In genomic region chr3:9448541-9448940, GRCm38 (mm10) we compare ENCODE assay signal across 20 mouse cellular contexts.
DNase-seq lines count a peak whose midpoint lies in the region; ATAC-seq and TF ChIP-seq lines count a peak whose summit lies in the region.
"Had no signal": no experiment of that assay in that cellular context is flagged by ENCODE, and none has a peak within 500 bp of the region (broad histone marks: within the 10 kb centered on the region; RNA-seq: fewer than 3 reads in every experiment).

No protein-coding gene starts in this region.

- 97% methylated on average over 5 of the region's 5 CpGs for WGBS in heart, adult 2 months
- 63% methylated on average over 5 of the region's 5 CpGs for WGBS in liver, embryonic 14.5 days (ENCODE audit: insufficient replicate concordance)
- 83% methylated on average over 5 of the region's 5 CpGs for WGBS in liver, embryonic 12.5 days (ENCODE audit: insufficient replicate concordance)
- 96% methylated on average over 5 of the region's 5 CpGs for WGBS in forebrain, embryonic 15.5 days

- no peaks in the 10 kb centered on the region for H3K4me1 ChIP-seq in heart, adult 2 months (ENCODE audit: control insufficient read depth, insufficient read depth, low read length)
- no peaks in the 10 kb centered on the region for H3K4me1 ChIP-seq in liver, embryonic 14.5 days (replicated peaks; ENCODE audit: control insufficient read depth in 2 of 2, insufficient read depth in 2 of 2, low read length in 1 of 2)
- H3K4me1 ChIP-seq in liver, embryonic 12.5 days = no peaks in the 10 kb centered on the region
- H3K4me1 ChIP-seq in E14TG2a.4 (replicated peaks; ENCODE audit: low read depth, low read length) = peaks cover 20% of the 10 kb centered on the region
- H3K4me1 ChIP-seq in forebrain, embryonic 15.5 days = no peaks in the 10 kb centered on the region
- H3K4me1 ChIP-seq: embryonic facial prominence, embryonic 12.5 days had no signal

- H3K4me2 ChIP-seq in liver, embryonic 14.5 days (ENCODE audit: low read depth) = no peak overlapping the region
- H3K4me2 ChIP-seq in liver, embryonic 12.5 days = no peak overlapping the region
- no peak overlapping the region for H3K4me2 ChIP-seq in forebrain, embryonic 15.5 days (replicated peaks)
- H3K4me2 ChIP-seq: embryonic facial prominence, embryonic 12.5 days; heart, embryonic 15.5 days; liver, embryonic 11.5 days; neural tube, embryonic 12.5 days had no signal

- H3K9me3 ChIP-seq in liver, embryonic 14.5 days (ENCODE audit: control insufficient read depth, low read length) = no peaks in the 10 kb centered on the region
- H3K9me3 ChIP-seq in liver, embryonic 12.5 days (replicated peaks) = peaks cover 4% of the 10 kb centered on the region; the same call in 1 of the 2 replicates
- H3K9me3 ChIP-seq in E14TG2a.4 (ENCODE audit: low read length) = peaks cover 10% of the 10 kb centered on the region
- no peaks in the 10 kb centered on the region for H3K9me3 ChIP-seq in forebrain, embryonic 15.5 days
- H3K9me3 ChIP-seq: embryonic facial prominence, embryonic 12.5 days; heart, embryonic 15.5 days had no signal

- no peak for ATAC-seq in liver, embryonic 14.5 days (ENCODE audit: insufficient read depth)
- ATAC-seq in liver, embryonic 12.5 days = no peak
- ATAC-seq in forebrain, embryonic 15.5 days (replicated peaks) = no peak
- ATAC-seq: hindbrain, embryonic 16.5 days had no signal

- no peaks in the 10 kb centered on the region for H3K36me3 ChIP-seq in heart, adult 2 months (ENCODE audit: control insufficient read depth, insufficient read depth, low read length)
- H3K36me3 ChIP-seq in liver, embryonic 14.5 days (replicated peaks; ENCODE audit: control insufficient read depth, insufficient read depth, low read depth) = no peaks in the 10 kb centered on the region; the same call in 1 of the 2 replicates
- peaks cover 27% of the 10 kb centered on the region for H3K36me3 ChIP-seq in liver, embryonic 12.5 days
- peaks cover 70% of the 10 kb centered on the region for H3K36me3 ChIP-seq in E14TG2a.4 (ENCODE audit: insufficient read depth, low read length)
- peaks cover 11% of the 10 kb centered on the region for H3K36me3 ChIP-seq in forebrain, embryonic 15.5 days

- no peak for TF ChIP-seq EP300 in heart, adult 2 months (IDR thresholded peaks at IDR 0.05; ENCODE audit: insufficient read depth, low read depth, low read length)
- TF ChIP-seq EP300 in liver, embryonic 14.5 days (IDR thresholded peaks at IDR 0.05; ENCODE audit: low read depth) = no peak

- no peaks in the 10 kb centered on the region for H3K27me3 ChIP-seq in heart, adult 2 months (ENCODE audit: control insufficient read depth, insufficient read depth, low read length)
- H3K27me3 ChIP-seq in liver, embryonic 14.5 days (ENCODE audit: control insufficient read depth, insufficient read depth, low read length) = no peaks in the 10 kb centered on the region
- H3K27me3 ChIP-seq in liver, embryonic 12.5 days (replicated peaks) = no peaks in the 10 kb centered on the region
- no peaks in the 10 kb centered on the region for H3K27me3 ChIP-seq in E14TG2a.4 (ENCODE audit: insufficient read depth, low read length)
- H3K27me3 ChIP-seq in forebrain, embryonic 15.5 days = no peaks in the 10 kb centered on the region
- H3K27me3 ChIP-seq: embryonic facial prominence, embryonic 12.5 days; heart, embryonic 15.5 days; neural tube, embryonic 12.5 days had no signal

- no peak for TF ChIP-seq POLR2A in heart, adult 2 months (IDR thresholded peaks at IDR 0.05; ENCODE audit: insufficient read depth, low read depth, low read length)

- no peak overlapping the region for H3K27ac ChIP-seq in heart, adult 2 months
- no peak overlapping the region for H3K27ac ChIP-seq in liver, embryonic 14.5 days
- H3K27ac ChIP-seq in liver, embryonic 12.5 days = no peak overlapping the region
- no peak overlapping the region for H3K27ac ChIP-seq in forebrain, embryonic 15.5 days (replicated peaks)
- H3K27ac ChIP-seq: embryonic facial prominence, embryonic 12.5 days; neural tube, embryonic 12.5 days had no signal

- no peak for DNase-seq in heart, adult 2 months
- DNase-seq in heart, postnatal 25 days (ENCODE audit: low spot score) = no peak
- DNase-seq in liver, embryonic 14.5 days (ENCODE audit: low read depth in 3 of 3, low spot score in 3 of 3) = no peak
- DNase-seq in ZHBTc4 (ENCODE audit: low read depth, low spot score) = peak; percentile 52
- DNase-seq: adrenal gland, postnatal 14 days; cerebellum, adult 2 months; cerebellum, postnatal 25 days; gastrocnemius, postnatal 14 days; heart, adult 18-20 months; kidney, adult 11 months; right cerebral cortex, postnatal 14 days; spleen, adult 18-20 months had no signal

- intact Hi-C loops in heart, adult 2 months (cut with DNase I) = no loop called here
- intact Hi-C loops in heart, postnatal 25 days (cut with DNase I) = no loop called here

- TF ChIP-seq CTCF in heart, adult 2 months (IDR thresholded peaks at IDR 0.05) = peak; percentile 24
- peak; percentile 24; the same call in 1 of the 2 replicates for TF ChIP-seq CTCF in liver, embryonic 14.5 days (IDR thresholded peaks at IDR 0.05; ENCODE audit: low read depth)
- peak; percentile 18; the same call in 1 of the 2 replicates for TF ChIP-seq CTCF in E14TG2a.4 (conservative IDR thresholded peaks at IDR 0.05; ENCODE audit: low read length)

- no peak overlapping the region for H3K4me3 ChIP-seq in heart, adult 2 months
- H3K4me3 ChIP-seq in liver, embryonic 14.5 days (ENCODE audit: insufficient read depth in 1 of 2, low read depth in 2 of 2, low read length in 2 of 2) = no peak overlapping the region
- H3K4me3 ChIP-seq in liver, embryonic 12.5 days = no peak overlapping the region
- H3K4me3 ChIP-seq in E14TG2a.4 (replicated peaks; ENCODE audit: low read length) = no peak overlapping the region
- H3K4me3 ChIP-seq in forebrain, embryonic 15.5 days = no peak overlapping the region
- H3K4me3 ChIP-seq: embryonic facial prominence, embryonic 12.5 days; heart, embryonic 15.5 days; neural tube, embryonic 12.5 days had no signal

- H3K9ac ChIP-seq in heart, adult 2 months (ENCODE audit: low read depth, low read length) = no peak overlapping the region
- H3K9ac ChIP-seq in liver, embryonic 14.5 days (replicated peaks) = no peak overlapping the region
- no peak overlapping the region for H3K9ac ChIP-seq in liver, embryonic 12.5 days
- H3K9ac ChIP-seq in forebrain, embryonic 15.5 days (replicated peaks) = no peak overlapping the region
- H3K9ac ChIP-seq: embryonic facial prominence, embryonic 12.5 days; heart, embryonic 15.5 days; neural tube, embryonic 12.5 days had no signal

- no peaks in the 10 kb centered on the region for H3K79me2 ChIP-seq in heart, adult 2 months (replicated peaks; ENCODE audit: control insufficient read depth, insufficient read depth, low read length)
